Mouse (Mus musculus) cerebellum, adult 2 months (tissue): Measurements from ENCODE around the gene Ankrd13d. TPM values are rescaled to one million over a fixed set of nuclear protein-coding genes. Genes with fewer than 3 reads are reported as not detected.
A peak's percentile ranks its signal among the peaks of the same experiment; 100 is the strongest.

ENCODE experiments used
- DNase-seq, 2 experiments: peaks; one replicate each; pipeline ENCODE4 v3.0.0; 2021
- H3K27ac ChIP-seq: fragments of 200-500 bp; 2 replicates; pipeline ENCODE4 v1.5.1; 2012; ENCODE audit warnings: low read length, control low read depth, inconsistent platforms; ENCODE audit not compliant: insufficient read depth
- H3K27me3 ChIP-seq: fragments of 200-500 bp; 2 replicates; pipeline ENCODE4 v1.6.1; 2012; ENCODE audit warnings: inconsistent platforms, mild to moderate bottlenecking, low read length, moderate library complexity; ENCODE audit not compliant: control insufficient read depth, insufficient read depth
- H3K4me1 ChIP-seq: fragments of 200-500 bp; 2 replicates; pipeline ENCODE4 v1.6.1; 2011; ENCODE audit warnings: low read length; ENCODE audit not compliant: control insufficient read depth, insufficient read depth
- H3K4me3 ChIP-seq: fragments of 200-500 bp; replicated peaks from 2 replicates; pipeline ENCODE3; 2011; ENCODE audit warnings: mild to moderate bottlenecking, low read depth, low read length, control low read depth; ENCODE audit not compliant: insufficient read depth
- CTCF ChIP-seq: fragments of 200-500 bp; IDR thresholded peaks from 2 replicates; pipeline ENCODE4 v1.5.1; 2011; ENCODE audit warnings: low read depth, mild to moderate bottlenecking, control low read depth, low read length, moderate library complexity, borderline replicate concordance; ENCODE audit not compliant: insufficient read depth
- POLR2A ChIP-seq: fragments of 200-500 bp; IDR thresholded peaks from 2 replicates; pipeline ENCODE4 v1.6.1; 2011; ENCODE audit warnings: low read length, control low read depth, borderline replicate concordance; ENCODE audit not compliant: insufficient read depth
- WGBS: fragments of 180-500 bp; shearing (Covaris S2); methylation state at CpG from one replicate; pipeline ENCODE4 v1.1.7; 2018; 5-methylcytosine and 5-hydroxymethylcytosine counted together
- polyA plus RNA-seq: library from polyadenylated mRNA; depleted of rRNA; stranded (reverse); fragments of >200 nt; gene quantifications from 2 replicates; pipeline ENCODE4 v1.2.3, GENCODE M21; 2012

The Ankrd13d gene
- polyA plus RNA-seq, 1 experiment, result 74.3 TPM

- Histone ChIP-seq H3K27me3 (no peaks in the 10 kb centered on the region), H3K27ac (no peak overlapping the region), H3K4me3 (no peak overlapping the region), H3K4me1 (no peaks in the 10 kb centered on the region)
- WGBS, result 54% methylated on average over 8 of the region's 8 CpGs
- TF ChIP-seq CTCF, result no peak
- TF ChIP-seq POLR2A, result no peak
- no peak for DNase-seq
Measured at GRCm38 (mm10) chr19:4240247-4240668, 42.7 kb downstream of the Ankrd13d start.

GRCm38 (mm10) chr19:4234548-4234947 is 48.4 kb downstream of the Ankrd13d start:
- H3K4me3 ChIP-seq, result no peak overlapping the region
- no peaks in the 10 kb centered on the region for H3K27me3 ChIP-seq
- no peaks in the 10 kb centered on the region for H3K4me1 ChIP-seq
- TF ChIP-seq CTCF (no peak), POLR2A (no peak)
- no peak for DNase-seq
- H3K27ac ChIP-seq, result no peak overlapping the region
- 67% methylated on average over 4 of the region's 4 CpGs for WGBS

- Histone ChIP-seq H3K27ac (no peak overlapping the region), H3K4me3 (no peak overlapping the region), H3K27me3 (no peaks in the 10 kb centered on the region), H3K4me1 (no peaks in the 10 kb centered on the region)
- TF ChIP-seq CTCF (no peak), POLR2A (no peak)
- DNase-seq, result no peak
- 80% methylated on average over 7 of the region's 7 CpGs for WGBS
Measured at GRCm38 (mm10) chr19:4232651-4233050, 50.3 kb downstream of the Ankrd13d start.

- 0% methylated on average over 2 of the region's 2 CpGs for WGBS
- TF ChIP-seq CTCF (no peak), POLR2A (no peak)
- H3K4me3 ChIP-seq, result peak overlapping the region; percentile 90
- H3K27me3 ChIP-seq, result no peaks in the 10 kb centered on the region
- H3K27ac ChIP-seq, result peak overlapping the region; percentile 97
- DNase-seq, result peak in 1 of 2 experiments; percentile 77
- H3K4me1 ChIP-seq, result no peaks in the 10 kb centered on the region
Measured at GRCm38 (mm10) chr19:4232186-4232572, 50.8 kb downstream of the Ankrd13d start.

- no peaks in the 10 kb centered on the region for H3K27me3 ChIP-seq
- TF ChIP-seq CTCF (no peak), POLR2A (peak; percentile 92; the same call in 1 of the 2 replicates)
- 2% methylated on average over 25 of the region's 26 CpGs for WGBS
- H3K4me3 ChIP-seq, result peak within 1 kb of the TSS; percentile 90
- H3K27ac ChIP-seq, result peak within 1 kb of the TSS; percentile 97
- H3K4me1 ChIP-seq, result no peaks in the 10 kb centered on the region
- DNase-seq, result peak; percentile 98 to 99
Measured at GRCm38 (mm10) chr19:4231253-4232185, 51.4 kb downstream of the Ankrd13d start, which contains the start of gene Pold4. Gene Pold4 (plus strand): TSS chr19:4231899.

- Histone ChIP-seq H3K4me3 (no peak overlapping the region), H3K27ac (no peak overlapping the region), H3K4me1 (no peaks in the 10 kb centered on the region), H3K27me3 (no peaks in the 10 kb centered on the region)
- 69% methylated on average over 8 of the region's 8 CpGs for WGBS
- no peak for DNase-seq
- TF ChIP-seq POLR2A, result no peak
- TF ChIP-seq CTCF, result no peak
Measured at GRCm38 (mm10) chr19:4230415-4230814, 52.5 kb downstream of the Ankrd13d start.

- H3K27me3 ChIP-seq, result no peaks in the 10 kb centered on the region
- no peak for DNase-seq
- no peaks in the 10 kb centered on the region for H3K4me1 ChIP-seq
- TF ChIP-seq CTCF, result no peak
- no peak for TF ChIP-seq POLR2A
- H3K27ac ChIP-seq, result no peak overlapping the region
- 55% methylated on average over 9 of the region's 9 CpGs for WGBS
- H3K4me3 ChIP-seq, result no peak overlapping the region
Measured at GRCm38 (mm10) chr19:4229451-4230076, 53.4 kb downstream of the Ankrd13d start.
